Mouse (Mus musculus) stomach, postnatal 0 days (tissue): ENCODE measurements around the gene Fetub.

Experiments used
- CTCF ChIP-seq: IDR thresholded peaks from 2 replicates; pipeline ENCODE4 v1.5.1; 2016; ENCODE audit warnings: antibody characterized with exemption, low read depth, mild to moderate bottlenecking, moderate library complexity
- EP300 ChIP-seq: optimal IDR thresholded peaks from 2 replicates; pipeline ENCODE3; 2016; ENCODE audit warnings: antibody characterized with exemption

DNA sequence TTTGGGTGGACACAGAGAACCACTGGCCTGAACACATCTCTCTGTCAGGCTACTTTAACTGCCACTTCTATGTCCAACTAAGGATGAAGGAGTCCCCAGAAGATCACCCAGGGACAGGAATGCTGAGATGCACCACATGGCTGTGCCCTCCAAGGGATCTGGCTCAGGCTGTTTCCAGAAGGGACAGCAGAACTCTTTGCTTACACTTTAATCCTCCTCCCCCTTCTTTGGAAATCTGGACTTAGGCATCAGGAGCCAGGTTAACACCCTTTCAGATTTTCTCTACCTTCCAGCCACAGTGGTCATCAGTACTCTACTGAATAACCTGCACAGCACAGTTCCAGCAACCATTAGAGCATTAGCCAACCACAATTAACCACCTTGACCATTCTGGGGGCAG is 45.2 kb downstream of the Fetub start:
- TF ChIP-seq CTCF (no peak), EP300 (no peak)
